Mouse (Mus musculus): ENCODE data around the gene Dlgap3. TPM values are rescaled to one million over a fixed set of nuclear protein-coding genes. Genes with fewer than 3 reads are reported as not detected.

Gene Dlgap3
- polyA plus RNA-seq, 1 experiment from 2014 or later = 1.9 TPM

DNA sequence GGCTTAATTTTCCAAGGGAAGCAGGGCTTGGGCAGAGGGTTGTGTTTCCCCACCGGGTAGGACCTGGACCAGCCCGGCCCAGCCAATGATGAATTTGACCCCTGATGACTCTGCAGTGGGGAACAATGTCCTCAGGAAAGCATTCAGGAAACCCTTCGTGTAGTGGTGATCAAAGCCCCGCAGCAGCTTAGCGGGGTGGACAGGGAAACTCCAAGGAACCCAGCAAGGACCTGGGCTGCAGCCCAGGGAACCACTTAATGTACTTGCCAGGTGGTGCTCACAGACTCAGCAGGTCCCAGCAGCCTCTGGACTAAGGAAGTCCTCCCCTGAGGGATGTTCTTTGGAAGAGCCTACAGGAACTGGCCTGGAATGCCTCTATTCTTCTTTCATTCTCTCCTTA lies 87.7 kb downstream of the Dlgap3 start:
- no peaks in the 10 kb centered on the region for H3K27me3 ChIP-seq (ENCODE audit: low read depth, poor library complexity, severe bottlenecking)
- H3K4me3 ChIP-seq = no peak overlapping the region
- H3K9me3 ChIP-seq (replicated peaks) = no peaks in the 10 kb centered on the region
- H3K27ac ChIP-seq (replicated peaks) = no peak overlapping the region
- peaks cover 7% of the 10 kb centered on the region; the same call in 1 of the 2 replicates for H3K4me1 ChIP-seq
- no peak for DNase-seq (ENCODE audit: low spot score)
- WGBS = 60% methylated on average over 5 of the region's 5 CpGs
- H3K36me3 ChIP-seq = no peaks in the 10 kb centered on the region

GRCm38 (mm10) chr4:127258186-127258897 lies 89.3 kb downstream of the Dlgap3 start:
- H3K27me3 ChIP-seq (ENCODE audit: low read depth, poor library complexity, severe bottlenecking) = no peaks in the 10 kb centered on the region
- no peaks in the 10 kb centered on the region for H3K9me3 ChIP-seq (replicated peaks)
- no peak for DNase-seq (ENCODE audit: low spot score)
- H3K36me3 ChIP-seq = no peaks in the 10 kb centered on the region
- H3K4me1 ChIP-seq = peaks cover 13% of the 10 kb centered on the region
- no peak overlapping the region for H3K4me3 ChIP-seq
- no peak overlapping the region for H3K27ac ChIP-seq (replicated peaks)
- whole genome bisulfite sequencing = 71% methylated on average over 12 of the region's 12 CpGs

GRCm38 (mm10) chr4:127261601-127262000 lies 92.6 kb downstream of the Dlgap3 start:
- Histone ChIP-seq H3K4me3 (no peak overlapping the region), H3K27me3 (ENCODE audit: low read depth, poor library complexity, severe bottlenecking) (no peaks in the 10 kb centered on the region), H3K9me3 (replicated peaks) (no peaks in the 10 kb centered on the region), H3K36me3 (no peaks in the 10 kb centered on the region), H3K27ac (replicated peaks) (no peak overlapping the region), H3K4me1 (peaks cover 27% of the 10 kb centered on the region)
- no peak for DNase-seq (ENCODE audit: low spot score)
- 91% methylated on average over 14 of the region's 14 CpGs for WGBS

DNA sequence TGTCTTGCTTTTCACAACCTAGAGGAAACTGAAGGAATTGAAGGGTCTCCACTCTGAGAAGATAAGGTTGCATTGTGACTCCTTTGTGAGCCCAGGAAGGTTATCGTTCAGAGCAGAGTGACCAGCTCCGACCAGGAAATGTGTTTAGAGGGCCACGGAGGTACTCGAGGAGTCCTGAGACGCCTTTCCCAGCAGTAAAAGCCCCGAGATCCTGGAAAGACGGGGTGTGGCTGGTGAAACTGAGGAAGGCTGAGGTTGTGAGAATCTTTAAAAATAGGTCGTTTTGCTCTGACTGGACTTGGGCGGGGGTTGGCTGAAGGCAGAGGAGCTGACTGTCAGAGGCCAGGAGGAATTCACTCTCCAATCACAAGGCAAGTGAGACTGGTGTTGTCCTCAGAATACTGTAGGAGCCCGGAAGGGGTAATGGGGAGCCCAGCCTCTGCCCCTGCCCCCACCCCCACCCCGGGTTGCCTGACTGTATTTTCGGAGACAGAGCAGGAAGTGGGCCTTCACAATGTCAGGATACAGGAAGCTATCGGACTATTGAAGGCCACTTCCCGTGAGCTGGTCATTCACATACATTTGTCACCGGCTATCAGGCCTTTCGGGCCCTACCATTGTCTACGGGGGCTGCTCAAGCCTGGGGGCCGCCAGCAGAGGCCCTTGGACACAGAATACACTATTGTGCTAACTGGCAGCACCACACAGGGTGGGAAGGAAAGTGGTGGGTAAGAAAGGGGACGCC lies 94.6 kb downstream of the Dlgap3 start:
- H3K27ac ChIP-seq (replicated peaks) = peak overlapping the region; percentile 74
- WGBS = 77% methylated on average over 19 of the region's 19 CpGs

DNA sequence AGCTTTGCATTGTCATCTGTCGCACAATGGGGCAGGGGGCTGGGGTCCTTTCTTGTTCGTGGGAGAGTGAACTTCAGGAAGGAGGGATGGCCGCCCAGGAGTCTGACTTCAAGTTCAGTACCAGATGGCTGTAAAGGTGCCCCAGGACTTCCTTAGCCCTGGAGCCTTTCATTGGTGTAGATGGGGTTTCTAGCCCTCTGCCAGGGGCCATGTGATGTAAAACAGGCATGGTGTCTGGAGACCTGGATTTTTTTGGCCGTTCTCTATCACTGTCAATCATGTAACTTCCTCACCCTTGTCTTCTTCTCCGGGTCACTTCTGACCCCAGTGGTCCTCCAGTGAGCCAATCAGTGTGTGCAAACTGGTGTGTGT lies 95.2 kb downstream of the Dlgap3 start:
- DNase-seq (ENCODE audit: low spot score) = no peak
- WGBS = 72% methylated on average over 5 of the region's 5 CpGs
- no peaks in the 10 kb centered on the region for H3K36me3 ChIP-seq
- no peak overlapping the region for H3K4me3 ChIP-seq
- peaks cover 24% of the 10 kb centered on the region for H3K4me1 ChIP-seq
- H3K27ac ChIP-seq (replicated peaks) = peak overlapping the region; percentile 74
- H3K9me3 ChIP-seq (replicated peaks) = no peaks in the 10 kb centered on the region
- H3K27me3 ChIP-seq (ENCODE audit: low read depth, poor library complexity, severe bottlenecking) = no peaks in the 10 kb centered on the region

More for the DNA sequence above, 94.6 kb downstream of the Dlgap3 start:
- DNase-seq (ENCODE audit: low spot score) = no peak
- H3K4me3 ChIP-seq = no peak overlapping the region
- H3K36me3 ChIP-seq = no peaks in the 10 kb centered on the region
- H3K4me1 ChIP-seq = peaks cover 24% of the 10 kb centered on the region
- no peaks in the 10 kb centered on the region for H3K27me3 ChIP-seq (ENCODE audit: low read depth, poor library complexity, severe bottlenecking)
- H3K9me3 ChIP-seq (replicated peaks) = no peaks in the 10 kb centered on the region

- WGBS = 63% methylated on average over 9 of the region's 9 CpGs
- H3K4me3 ChIP-seq = no peak overlapping the region
- H3K36me3 ChIP-seq = no peaks in the 10 kb centered on the region
- H3K9me3 ChIP-seq (replicated peaks) = no peaks in the 10 kb centered on the region
- peak overlapping the region; percentile 50; the same call in 1 of the 2 replicates for H3K27ac ChIP-seq (replicated peaks)
- peaks cover 4% of the 10 kb centered on the region; the same call in 1 of the 2 replicates for H3K4me1 ChIP-seq
- H3K27me3 ChIP-seq (ENCODE audit: low read depth, poor library complexity, severe bottlenecking) = no peaks in the 10 kb centered on the region
- no peak for DNase-seq (ENCODE audit: low spot score)
These were observed 109.5 kb downstream of the Dlgap3 start for GRCm38 (mm10) chr4:127278451-127279001.

- 83% methylated on average over 9 of the region's 9 CpGs for whole genome bisulfite sequencing
- H3K27ac ChIP-seq (replicated peaks) = no peak overlapping the region
- peaks cover 4% of the 10 kb centered on the region; the same call in 1 of the 2 replicates for H3K4me1 ChIP-seq
- H3K27me3 ChIP-seq (ENCODE audit: low read depth, poor library complexity, severe bottlenecking) = no peaks in the 10 kb centered on the region
- H3K9me3 ChIP-seq (replicated peaks) = no peaks in the 10 kb centered on the region
- H3K36me3 ChIP-seq = no peaks in the 10 kb centered on the region
- H3K4me3 ChIP-seq = no peak overlapping the region
- no peak for DNase-seq (ENCODE audit: low spot score)
These were observed 110.2 kb downstream of the Dlgap3 start for GRCm38 (mm10) chr4:127279241-127279640.

Other genes with a start within 250 kb of the Dlgap3 start
- gene Zmym4, start 201.1 kb upstream of the Dlgap3 start, polyA plus RNA-seq (2016; fragmentation: Nextera tagmentation; extraction: Ambion mirVana) = 25.1 and 27.2 TPM in 2 replicates
- 108 and 110 TPM in 2 replicates for gene Sfpq, start 147.9 kb upstream of the Dlgap3 start, polyA plus RNA-seq (2016; fragmentation: Nextera tagmentation; extraction: Ambion mirVana)
- gene Zmym1, start 108.1 kb upstream of the Dlgap3 start, polyA plus RNA-seq (2016; fragmentation: Nextera tagmentation; extraction: Ambion mirVana) = 34.7 and 38.5 TPM in 2 replicates
- 19.0 and 22.7 TPM in 2 replicates for gene Zmym6, start 91.8 kb upstream of the Dlgap3 start, polyA plus RNA-seq (2016; fragmentation: Nextera tagmentation; extraction: Ambion mirVana)
- gene Tmem35b, start 45.5 kb upstream of the Dlgap3 start, polyA plus RNA-seq (2016; fragmentation: Nextera tagmentation; extraction: Ambion mirVana) = 15.3 and 20.1 TPM in 2 replicates
- gene Smim12, start 74.6 kb downstream of the Dlgap3 start, polyA plus RNA-seq (2016; fragmentation: Nextera tagmentation; extraction: Ambion mirVana) = 69.3 and 75.2 TPM in 2 replicates
- 17.1 and 20.6 TPM in 2 replicates for gene Gja4, start 144.8 kb downstream of the Dlgap3 start, polyA plus RNA-seq (2016; fragmentation: Nextera tagmentation; extraction: Ambion mirVana)
- 1.4 and 3.1 TPM in 2 replicates for gene Gjb3, start 161.6 kb downstream of the Dlgap3 start, polyA plus RNA-seq (2016; fragmentation: Nextera tagmentation; extraction: Ambion mirVana)
- 0.10 TPM in 1 of 2 replicates, not detected in the other for gene Gjb4, start 184.9 kb downstream of the Dlgap3 start, polyA plus RNA-seq (2016; fragmentation: Nextera tagmentation; extraction: Ambion mirVana)
- 0.27 and 0.98 TPM in 2 replicates for gene Gjb5, start 189.0 kb downstream of the Dlgap3 start, polyA plus RNA-seq (2016; fragmentation: Nextera tagmentation; extraction: Ambion mirVana)